Mouse (Mus musculus) stomach, embryonic 16.5 days (tissue): Measurements from ENCODE around the gene Obp2b. TPM values are rescaled to one million over a fixed set of nuclear protein-coding genes. Genes with fewer than 3 reads are reported as not detected.

Experiments
- ATAC-seq: fragments of 200-750 bp; cut with Nextera tagmentation; 2 replicates; pipeline ENCODE4 v1.8.0; 2017; ENCODE audit warnings: moderate number of reproducible peaks, moderate TSS enrichment; ENCODE audit not compliant: insufficient read depth, low FRiP score
- H3K27ac ChIP-seq: fragments of 300-500 bp; sonication (generic); 2 replicates; pipeline ENCODE4 v1.5.1; 2014; ENCODE audit warnings: low read length
- H3K27me3 ChIP-seq: fragments of 300-500 bp; sonication (generic); 2 replicates; pipeline ENCODE4 v1.6.1; 2014; ENCODE audit warnings: low read length, control low read depth, mixed read lengths; ENCODE audit not compliant: control insufficient read depth, insufficient read depth
- H3K36me3 ChIP-seq: fragments of 300-500 bp; sonication (generic); 2 replicates; pipeline ENCODE4 v1.6.1; 2014; ENCODE audit warnings: low read length; ENCODE audit not compliant: control insufficient read depth, insufficient read depth
- H3K4me1 ChIP-seq: fragments of 300-500 bp; sonication (generic); 2 replicates; pipeline ENCODE4 v1.6.1; 2014; ENCODE audit warnings: low read length, control low read depth, mixed read lengths; ENCODE audit not compliant: control insufficient read depth, insufficient read depth
- H3K4me2 ChIP-seq: fragments of 300-500 bp; sonication (generic); 2 replicates; pipeline ENCODE4 v1.6.1; 2014; ENCODE audit warnings: low read depth, low read length, mixed read lengths
- H3K4me3 ChIP-seq: fragments of 300-500 bp; sonication (generic); replicated peaks from 2 replicates; pipeline ENCODE4 v1.5.1; 2014; ENCODE audit warnings: mild to moderate bottlenecking, low read length
- H3K9ac ChIP-seq: fragments of 300-500 bp; sonication (generic); 2 replicates; pipeline ENCODE4 v1.6.1; 2014; ENCODE audit warnings: low read length
- H3K9me3 ChIP-seq: fragments of 300-500 bp; sonication (generic); replicated peaks from 2 replicates; pipeline ENCODE4 v1.6.1; 2016; ENCODE audit warnings: low read length, control low read depth; ENCODE audit not compliant: control insufficient read depth
- WGBS: fragments of 180-500 bp; shearing (Covaris S2); extraction: QIAGEN DNeasy Blood & Tissue Kit; methylation state at CpG from one replicate; pipeline ENCODE4 v1.1.7; 2014; 5-methylcytosine and 5-hydroxymethylcytosine counted together
- polyA plus RNA-seq: library from polyadenylated mRNA; unstranded; fragments of >200 nt; fragmentation: Nextera tagmentation; extraction: Ambion mirVana; gene quantifications from 2 replicates; pipeline ENCODE4 v1.2.1, GENCODE M21; 2015

Gene Obp2b
- polyA plus RNA-seq, 1 experiment from 2014 or later: not detected

GRCm38 (mm10) chr2:25789092-25789491 lies 52.3 kb downstream of the Obp2b start:
- H3K27me3 ChIP-seq: no peaks in the 10 kb centered on the region
- H3K4me3 ChIP-seq: no peak overlapping the region
- no peaks in the 10 kb centered on the region for H3K9me3 ChIP-seq
- no peak overlapping the region for H3K4me2 ChIP-seq
- no peak overlapping the region for H3K27ac ChIP-seq
- no peak overlapping the region for H3K9ac ChIP-seq
- H3K36me3 ChIP-seq: no peaks in the 10 kb centered on the region
- 78% methylated on average over 3 of the region's 3 CpGs for WGBS
- no peak for ATAC-seq
- no peaks in the 10 kb centered on the region for H3K4me1 ChIP-seq

Other genes with a start within 250 kb of the Obp2b start
- gene Lcn12, start 243.1 kb upstream of the Obp2b start, polyA plus RNA-seq: not detected in 2 replicates
- 76.5 and 86.0 TPM in 2 replicates for gene Fbxw5, start 236.3 kb upstream of the Obp2b start, polyA plus RNA-seq
- 8.9 and 9.5 TPM in 2 replicates for gene C8g, start 235.3 kb upstream of the Obp2b start, polyA plus RNA-seq
- 31.5 and 32.1 TPM in 2 replicates for gene Traf2, start 190.1 kb upstream of the Obp2b start, polyA plus RNA-seq
- 377 and 401 TPM in 2 replicates for gene Edf1, start 179.2 kb upstream of the Obp2b start, polyA plus RNA-seq
- 74.0 and 87.4 TPM in 2 replicates for gene Mamdc4, start 162.2 kb upstream of the Obp2b start, polyA plus RNA-seq
- 120 and 123 TPM in 2 replicates for gene Phpt1, start 161.8 kb upstream of the Obp2b start, polyA plus RNA-seq
- gene Ajm1, start 155.3 kb upstream of the Obp2b start, polyA plus RNA-seq: 0.26 and 0.94 TPM in 2 replicates
- 56.4 and 60.3 TPM in 2 replicates for gene Rabl6, start 128.5 kb upstream of the Obp2b start, polyA plus RNA-seq
- gene Ccdc183, start 119.3 kb upstream of the Obp2b start, polyA plus RNA-seq: 0.09 and 0.15 TPM in 2 replicates
- gene Tmem141, start 115.0 kb upstream of the Obp2b start, polyA plus RNA-seq: 27.8 and 33.9 TPM in 2 replicates
- 4.9 and 5.3 TPM in 2 replicates for gene Fcna, start 109.0 kb upstream of the Obp2b start, polyA plus RNA-seq
- gene Lcn8, start 83.9 kb upstream of the Obp2b start, polyA plus RNA-seq: 0.37 TPM in 1 of 2 replicates, not detected in the other
- gene Lcn5, start 79.1 kb upstream of the Obp2b start, polyA plus RNA-seq: not detected in 2 replicates
- not detected in 2 replicates for gene Lcn6, start 60.2 kb upstream of the Obp2b start, polyA plus RNA-seq
- gene Lcn10, start 54.3 kb upstream of the Obp2b start, polyA plus RNA-seq: not detected in 2 replicates
- not detected in 2 replicates for gene Obp2a, start 37.0 kb upstream of the Obp2b start, polyA plus RNA-seq
- 62.0 and 73.4 TPM in 2 replicates for gene Bmyc, start 30.3 kb upstream of the Obp2b start, polyA plus RNA-seq
- not detected in 2 replicates for gene Lcn3, start 28.6 kb downstream of the Obp2b start, polyA plus RNA-seq
- not detected in 2 replicates for gene Lcn11, start 40.0 kb downstream of the Obp2b start, polyA plus RNA-seq
- not detected in 2 replicates for gene Gm13539, start 45.2 kb downstream of the Obp2b start, polyA plus RNA-seq
- not detected in 2 replicates for gene Glt6d1, start 78.8 kb downstream of the Obp2b start, polyA plus RNA-seq
- gene Lcn9, start 86.1 kb downstream of the Obp2b start, polyA plus RNA-seq: not detected in 2 replicates
- gene Sohlh1, start 110.2 kb downstream of the Obp2b start, polyA plus RNA-seq: 0.13 TPM in 1 of 2 replicates, not detected in the other
- gene Kcnt1, start 126.7 kb downstream of the Obp2b start, polyA plus RNA-seq: 0.65 and 0.90 TPM in 2 replicates
- gene Camsap1, start 246.3 kb downstream of the Obp2b start, polyA plus RNA-seq: 7.3 and 7.6 TPM in 2 replicates